Mouse (Mus musculus) adrenal gland, postnatal 14 days (tissue): ENCODE data around the gene Cpne9. TPM values are rescaled to one million over a fixed set of nuclear protein-coding genes. Genes with fewer than 3 reads are reported as not detected.
A peak's percentile ranks its signal among the peaks of the same experiment; 100 is the strongest.

Experiments used
- DNase-seq: peaks from one replicate; pipeline ENCODE4 v3.0.0; 2021; ENCODE audit warnings: mixed read lengths
- total RNA-seq: library from RNA; stranded (reverse); gene quantifications from 2 replicates; pipeline ENCODE4 v1.2.3, GENCODE M21; 2021

Gene Cpne9
- total RNA-seq, 1 experiment from 2014 or later: 0.70 TPM

GRCm38 (mm10) chr6:113343177-113344092, 61.3 kb downstream of the Cpne9 start, which contains the start of gene Camk1:
Gene Camk1, minus strand, starts transcription at chr6:113343984.
- peak; percentile 90 for DNase-seq

DNA sequence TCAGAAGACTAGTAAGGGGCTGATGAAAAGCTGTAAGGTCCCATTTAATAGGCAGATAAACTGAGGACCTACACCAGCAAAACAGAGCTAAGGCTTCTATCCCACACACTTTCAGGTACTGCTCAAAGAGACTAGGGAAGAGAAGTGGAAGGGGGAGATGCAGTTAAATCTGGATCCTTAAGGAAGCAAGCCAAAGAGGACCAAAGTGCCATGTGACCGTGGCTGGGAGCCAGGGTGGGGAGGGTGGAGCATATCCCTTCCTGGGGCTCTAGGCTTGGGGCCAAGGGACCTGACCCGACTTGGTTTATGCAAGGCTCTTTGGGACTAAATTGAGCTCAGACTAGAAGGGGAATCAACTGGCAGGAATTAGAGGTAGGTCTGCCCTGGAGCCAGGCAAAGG, 62.2 kb downstream of the Cpne9 start:
- peak; percentile 84 for DNase-seq

DNA sequence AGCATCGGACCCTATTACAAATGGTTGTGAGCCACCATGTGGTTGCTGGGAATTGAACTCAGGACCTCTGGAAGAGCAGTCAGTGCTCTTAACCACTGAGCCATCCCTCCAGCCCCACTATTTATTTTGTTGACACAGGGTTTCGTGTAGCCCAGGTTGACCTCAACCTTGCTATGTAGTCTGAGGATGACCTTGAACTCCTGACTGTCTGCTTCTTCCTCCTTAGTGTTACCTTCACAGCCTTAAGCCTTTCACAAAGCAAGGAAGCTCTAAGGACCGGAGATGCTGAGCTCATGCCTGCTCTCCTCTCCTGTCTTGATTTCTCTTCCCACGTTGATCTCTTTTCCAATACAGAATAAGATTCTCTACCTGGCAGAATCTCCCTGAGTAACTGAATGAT, 64.8 kb downstream of the Cpne9 start:
- DNase-seq: no peak

DNA sequence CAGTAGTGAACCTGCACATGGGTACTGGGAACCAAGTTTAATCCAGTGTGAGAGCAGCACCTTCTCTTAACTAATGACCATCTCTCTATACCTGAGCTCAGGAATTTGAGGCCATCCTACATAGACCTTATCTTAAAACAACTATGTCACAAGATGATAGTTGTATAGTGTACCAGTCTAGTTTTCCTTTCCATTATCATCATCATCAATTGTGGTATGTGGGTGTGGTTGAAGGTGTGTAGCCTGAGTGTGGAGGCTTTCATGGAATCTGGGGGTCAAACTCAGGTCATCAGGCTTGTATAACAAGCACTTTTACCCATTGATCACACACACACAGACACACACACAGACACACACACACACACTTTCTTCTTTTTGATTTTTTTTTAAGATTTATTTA, 68.4 kb downstream of the Cpne9 start:
- no peak for DNase-seq

DNA sequence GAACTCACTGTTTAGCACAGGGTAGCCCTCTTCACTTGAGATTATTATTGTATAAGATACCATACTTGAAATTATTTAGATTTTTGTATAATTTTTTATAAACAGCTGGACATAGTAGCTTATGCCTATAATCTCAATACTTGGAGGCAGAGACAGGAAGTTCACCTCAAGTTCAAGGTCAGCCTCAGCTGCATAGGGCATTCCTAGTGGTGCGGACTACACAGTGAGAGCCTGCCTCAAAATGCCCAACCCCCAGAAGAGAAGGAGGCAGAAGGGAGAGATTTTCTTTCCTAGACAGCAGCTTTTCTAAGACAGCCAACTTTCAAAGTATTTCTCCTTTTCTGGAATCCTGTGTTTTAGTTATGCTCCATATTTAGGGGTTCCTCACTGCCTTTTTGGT, 69.1 kb downstream of the Cpne9 start:
- DNase-seq: no peak

DNA sequence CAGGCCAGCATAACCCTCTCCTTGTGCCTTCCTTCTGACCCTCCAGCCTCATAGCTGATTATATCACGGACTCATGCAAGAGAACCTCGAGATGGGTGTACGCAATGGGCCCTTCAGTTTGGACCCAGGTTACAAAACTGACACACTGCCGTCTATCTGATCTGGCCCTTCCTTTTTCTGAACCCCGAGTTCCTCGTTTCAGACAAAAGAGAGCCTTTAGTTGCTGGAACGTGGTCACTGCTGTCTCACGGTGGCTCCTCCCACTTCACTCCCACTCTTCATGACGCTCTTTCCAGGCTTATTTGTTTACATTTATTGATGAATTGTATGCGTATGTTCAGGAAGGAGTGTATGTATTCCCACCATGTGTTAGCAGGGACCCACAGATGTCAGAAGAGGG, 69.5 kb downstream of the Cpne9 start:
- DNase-seq: no peak

DNA sequence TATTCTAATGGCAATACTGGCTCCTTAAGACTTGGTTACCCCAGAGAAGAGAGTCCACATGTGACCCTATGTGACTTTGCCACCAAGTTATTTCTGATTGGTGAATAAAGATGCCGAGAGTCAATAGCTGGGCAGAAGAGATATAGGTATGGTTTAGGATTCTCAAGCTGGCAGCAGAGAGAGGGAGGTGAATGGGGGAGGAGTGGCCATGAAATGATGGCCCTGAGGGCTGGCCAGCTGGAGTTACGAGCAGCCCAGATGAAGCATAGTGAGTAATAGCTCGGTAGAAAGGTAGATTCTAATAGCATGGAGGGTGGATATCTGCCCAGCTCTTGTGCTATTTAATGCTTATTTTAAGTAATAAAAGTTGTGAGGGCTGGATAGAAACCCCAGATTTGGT, 70.7 kb downstream of the Cpne9 start:
- no peak for DNase-seq

GRCm38 (mm10) chr6:113353696-113354095, 71.6 kb downstream of the Cpne9 start:
- no peak for DNase-seq

Other genes starting within 250 kb of the Cpne9 start
- 35.2 and 36.2 TPM in 2 replicates for gene Thumpd3, start 236.1 kb upstream of the Cpne9 start, total RNA-seq
- gene Setd5, start 204.9 kb upstream of the Cpne9 start, total RNA-seq: 104 and 113 TPM in 2 replicates
- gene Lhfpl4, start 86.9 kb upstream of the Cpne9 start, total RNA-seq: 4.1 and 4.2 TPM in 2 replicates
- gene Mtmr14, start 44.5 kb upstream of the Cpne9 start, total RNA-seq: 30.3 and 43.4 TPM in 2 replicates
- 32.3 and 36.7 TPM in 2 replicates for gene Brpf1, start 24.8 kb downstream of the Cpne9 start, total RNA-seq
- gene Ogg1, start 44.7 kb downstream of the Cpne9 start, total RNA-seq: 11.3 and 11.8 TPM in 2 replicates
- 46.4 and 49.3 TPM in 2 replicates for gene Camk1, start 61.7 kb downstream of the Cpne9 start, total RNA-seq
- 34.9 and 35.5 TPM in 2 replicates for gene Tada3, start 95.6 kb downstream of the Cpne9 start, total RNA-seq
- gene Arpc4, start 95.8 kb downstream of the Cpne9 start, total RNA-seq: 165 and 176 TPM in 2 replicates
- gene Ttll3, start 107.0 kb downstream of the Cpne9 start, total RNA-seq: 4.1 and 4.2 TPM in 2 replicates
- 11.3 and 16.9 TPM in 2 replicates for gene Rpusd3, start 137.0 kb downstream of the Cpne9 start, total RNA-seq
- gene Cidec, start 153.5 kb downstream of the Cpne9 start, total RNA-seq: 388 and 421 TPM in 2 replicates
- gene Jagn1, start 160.3 kb downstream of the Cpne9 start, total RNA-seq: 54.1 and 54.8 TPM in 2 replicates
- gene Il17re, start 176.2 kb downstream of the Cpne9 start, total RNA-seq: 1.5 and 2.8 TPM in 2 replicates
- 18.2 and 19.3 TPM in 2 replicates for gene Il17rc, start 189.1 kb downstream of the Cpne9 start, total RNA-seq
- 37.4 and 42.7 TPM in 2 replicates for gene Creld1, start 201.0 kb downstream of the Cpne9 start, total RNA-seq
- 0.15 and 0.23 TPM in 2 replicates for gene Prrt3, start 219.6 kb downstream of the Cpne9 start, total RNA-seq
- gene Emc3, start 249.3 kb downstream of the Cpne9 start, total RNA-seq: 88.7 and 94.4 TPM in 2 replicates
- gene Fancd2, start 249.4 kb downstream of the Cpne9 start, total RNA-seq: 3.1 and 3.2 TPM in 2 replicates